Mouse (Mus musculus) inflammation-experienced regulatory T-cells (primary cell): Measurements from ENCODE around the gene Gm20403. TPM values are rescaled to one million over a fixed set of nuclear protein-coding genes. Genes with fewer than 3 reads are reported as not detected.

Experiments used
- polyA plus RNA-seq, 2 experiments: library from polyadenylated mRNA; unstranded; fragments of 100-300 nt; shearing (Covaris generic); gene quantifications; one replicate each; pipeline ENCODE4 v1.2.1; 2017

Gene Gm20403
- 1 to 10 TPM; 4.4 to 7.1 TPM for polyA plus RNA-seq

DNA sequence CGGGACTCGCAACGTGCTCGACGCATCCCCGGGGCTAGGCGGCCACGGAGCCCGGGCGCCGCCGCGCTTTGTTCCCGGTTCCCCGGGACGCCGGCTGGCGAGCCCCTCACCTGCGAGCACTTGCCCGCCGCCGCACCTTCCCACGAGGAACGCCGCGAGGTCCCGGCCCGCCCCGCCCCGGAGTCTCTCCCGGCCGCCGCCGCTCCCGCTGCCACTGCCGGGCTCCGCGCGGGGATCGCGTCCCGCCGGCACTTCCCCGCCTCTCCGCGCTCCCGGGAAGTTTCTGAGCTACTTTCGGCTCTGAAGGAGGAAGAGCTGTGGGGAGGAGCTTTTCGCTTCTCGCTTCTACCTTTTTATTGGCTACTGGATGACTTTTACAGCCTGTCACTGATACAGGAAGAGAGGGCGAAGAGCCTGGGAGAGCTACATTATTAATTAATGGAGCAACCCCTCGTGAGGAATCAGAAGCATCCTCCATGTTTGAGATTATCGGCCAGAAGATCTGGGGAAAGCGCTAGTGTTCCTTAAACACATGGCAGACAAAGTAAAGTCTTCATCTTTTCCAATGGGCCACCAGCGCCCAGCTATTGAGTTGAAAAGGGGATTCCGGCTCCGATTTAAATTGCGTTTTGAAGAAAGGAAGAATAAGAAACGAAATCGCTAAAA is at the start of gene Gm20403:
Gene Gm20403, minus strand, starts transcription at position 478 of the 666 bp plus-strand sequence.

DNA sequence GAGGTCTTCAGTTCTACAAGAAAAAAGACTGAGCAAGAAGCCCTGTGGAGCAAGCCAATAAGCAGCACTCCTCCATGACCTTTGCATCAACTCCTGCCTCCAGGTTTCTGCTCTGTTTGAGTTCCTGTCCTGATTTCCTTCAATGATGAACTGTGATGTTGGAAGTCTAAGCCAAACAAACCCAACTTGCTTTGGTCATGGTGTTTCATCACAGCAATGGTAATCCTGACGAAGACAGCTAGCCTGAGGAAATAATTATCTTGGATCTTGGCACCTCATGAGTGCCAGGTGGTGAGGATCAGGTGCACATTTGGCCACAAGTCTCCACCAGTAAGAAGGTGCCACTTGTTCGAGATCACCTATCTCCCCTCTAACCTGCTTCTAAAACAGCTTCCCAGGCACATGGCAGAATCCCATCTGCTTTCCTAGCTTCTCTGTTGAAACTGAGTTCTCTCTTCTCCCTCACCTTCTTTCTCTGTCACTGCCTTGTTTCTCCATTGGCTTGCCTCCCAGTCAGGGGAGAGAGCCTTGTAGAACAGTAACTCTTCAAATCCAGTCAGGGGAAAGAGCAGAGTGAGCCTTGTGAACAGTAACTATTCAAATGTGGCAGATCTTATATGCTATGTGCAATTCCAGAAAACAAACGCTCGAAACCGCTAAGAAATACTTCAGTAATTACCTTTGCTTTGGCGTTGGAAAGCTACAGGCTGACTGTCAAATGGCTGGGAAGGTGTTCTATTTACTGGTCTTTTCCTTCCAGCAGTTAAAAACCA is 27.5 kb upstream of the Gm20403 start, which contains the start of gene Baz1a:
Gene Baz1a, minus strand, starts transcription at position 723 of the 773 bp plus-strand sequence.

Other genes starting within 250 kb of the Gm20403 start
- gene Snx6, start 190.8 kb downstream of the Gm20403 start, polyA plus RNA-seq, result 100 to 1,000 TPM in 1 of 2 experiments, 10 to 100 TPM in 1; 94.1 to 126 TPM
- gene Cfl2, start 123.7 kb downstream of the Gm20403 start, polyA plus RNA-seq, result 10 to 100 TPM; 25.2 to 36.5 TPM
- 100 to 1,000 TPM; 164 to 170 TPM for gene Baz1a, start 27.8 kb upstream of the Gm20403 start, polyA plus RNA-seq
- 10 to 100 TPM; 20.0 to 29.2 TPM for gene 2700097O09Rik, start 93.6 kb upstream of the Gm20403 start, polyA plus RNA-seq
- gene Srp54a, start 93.7 kb upstream of the Gm20403 start, polyA plus RNA-seq, result 100 to 1,000 TPM; 119 to 134 TPM
- gene Fam177a, start 137.9 kb upstream of the Gm20403 start, polyA plus RNA-seq, result 10 to 100 TPM; 32.1 to 47.5 TPM
- gene Srp54b, start 168.6 kb upstream of the Gm20403 start, polyA plus RNA-seq, result 10 to 100 TPM; 29.7 to 35.3 TPM
- not detected for gene 1700047I17Rik2, start 213.1 kb upstream of the Gm20403 start, polyA plus RNA-seq
- gene Srp54c, start 243.6 kb upstream of the Gm20403 start, polyA plus RNA-seq, result 10 to 100 TPM; 61.3 to 67.3 TPM